Mouse (Mus musculus): ENCODE measurements at regions not wholly inside any gene's neighbourhood (a gene's known extent, or its start where the extent isn't known, plus 50 kb on each side); places are given as distances from the start of the nearest gene placed in this dataset.

GRCm38 (mm10) chr3:52797801-52798200 is 219.2 kb downstream of the Cog6 start:
- H3K4me3 ChIP-seq (replicated peaks; ENCODE audit: low read length): no peak overlapping the region
- no peak overlapping the region for H3K9ac ChIP-seq (replicated peaks; ENCODE audit: low read depth, low read length)
- WGBS: 26% methylated on average over 6 of the region's 6 CpGs
- no peaks in the 10 kb centered on the region for H3K4me1 ChIP-seq (replicated peaks; ENCODE audit: control insufficient read depth, insufficient read depth, low read length)
- H3K27me3 ChIP-seq (replicated peaks; ENCODE audit: control insufficient read depth, insufficient read depth, low read length): no peaks in the 10 kb centered on the region
- H3K4me2 ChIP-seq (ENCODE audit: low read length): no peak overlapping the region
- H3K36me3 ChIP-seq (ENCODE audit: control insufficient read depth, insufficient read depth): no peaks in the 10 kb centered on the region
- no peak overlapping the region for H3K27ac ChIP-seq (ENCODE audit: low read length)
- no peak for ATAC-seq
- no peaks in the 10 kb centered on the region for H3K9me3 ChIP-seq (ENCODE audit: control insufficient read depth, low read length)

- Histone ChIP-seq H3K27ac (ENCODE audit: low read length) (no peak overlapping the region), H3K9ac (replicated peaks; ENCODE audit: low read depth, low read length) (no peak overlapping the region), H3K4me3 (replicated peaks; ENCODE audit: low read length) (no peak overlapping the region), H3K27me3 (replicated peaks; ENCODE audit: control insufficient read depth, insufficient read depth, low read length) (no peaks in the 10 kb centered on the region), H3K9me3 (ENCODE audit: control insufficient read depth, low read length) (no peaks in the 10 kb centered on the region), H3K4me1 (replicated peaks; ENCODE audit: control insufficient read depth, insufficient read depth, low read length) (no peaks in the 10 kb centered on the region), H3K36me3 (ENCODE audit: control insufficient read depth, insufficient read depth) (no peaks in the 10 kb centered on the region), H3K4me2 (ENCODE audit: low read length) (no peak overlapping the region)
- 88% methylated on average over 4 of the region's 4 CpGs for WGBS
- ATAC-seq: no peak
These were observed 219.9 kb downstream of the Cog6 start for GRCm38 (mm10) chr3:52797164-52797563.

- Histone ChIP-seq H3K27me3 (replicated peaks; ENCODE audit: control insufficient read depth, insufficient read depth, low read length) (no peaks in the 10 kb centered on the region), H3K27ac (ENCODE audit: low read length) (no peak overlapping the region), H3K9ac (replicated peaks; ENCODE audit: low read depth, low read length) (no peak overlapping the region), H3K4me1 (replicated peaks; ENCODE audit: control insufficient read depth, insufficient read depth, low read length) (no peaks in the 10 kb centered on the region), H3K9me3 (ENCODE audit: control insufficient read depth, low read length) (no peaks in the 10 kb centered on the region), H3K36me3 (ENCODE audit: control insufficient read depth, insufficient read depth) (no peaks in the 10 kb centered on the region), H3K4me2 (ENCODE audit: low read length) (no peak overlapping the region), H3K4me3 (replicated peaks; ENCODE audit: low read length) (no peak overlapping the region)
- no peak for ATAC-seq
- 75% methylated on average over 3 of the region's 3 CpGs for WGBS
These were observed 222.8 kb downstream of the Cog6 start for GRCm38 (mm10) chr3:52794218-52794617.

- H3K36me3 ChIP-seq (ENCODE audit: control insufficient read depth, insufficient read depth): no peaks in the 10 kb centered on the region
- WGBS: 86% methylated on average over 3 of the region's 3 CpGs
- no peak for ATAC-seq
These were observed 224.2 kb downstream of the Cog6 start for GRCm38 (mm10) chr3:52792801-52793200.

GRCm38 (mm10) chr3:52792121-52792520 is 224.9 kb downstream of the Cog6 start:
- Histone ChIP-seq H3K4me1 (replicated peaks; ENCODE audit: control insufficient read depth, insufficient read depth, low read length) (no peaks in the 10 kb centered on the region), H3K36me3 (ENCODE audit: control insufficient read depth, insufficient read depth) (no peaks in the 10 kb centered on the region), H3K27me3 (replicated peaks; ENCODE audit: control insufficient read depth, insufficient read depth, low read length) (no peaks in the 10 kb centered on the region), H3K27ac (ENCODE audit: low read length) (no peak overlapping the region), H3K9ac (replicated peaks; ENCODE audit: low read depth, low read length) (no peak overlapping the region), H3K4me2 (ENCODE audit: low read length) (no peak overlapping the region), H3K9me3 (ENCODE audit: control insufficient read depth, low read length) (no peaks in the 10 kb centered on the region), H3K4me3 (replicated peaks; ENCODE audit: low read length) (no peak overlapping the region)
- WGBS: 48% methylated on average over 5 of the region's 5 CpGs
- ATAC-seq: no peak

More at GRCm38 (mm10) chr3:52792801-52793200, 224.2 kb downstream of the Cog6 start:
- Histone ChIP-seq H3K9ac (replicated peaks; ENCODE audit: low read depth, low read length) (no peak overlapping the region), H3K27me3 (replicated peaks; ENCODE audit: control insufficient read depth, insufficient read depth, low read length) (no peaks in the 10 kb centered on the region), H3K4me3 (replicated peaks; ENCODE audit: low read length) (no peak overlapping the region), H3K4me2 (ENCODE audit: low read length) (no peak overlapping the region), H3K9me3 (ENCODE audit: control insufficient read depth, low read length) (no peaks in the 10 kb centered on the region), H3K4me1 (replicated peaks; ENCODE audit: control insufficient read depth, insufficient read depth, low read length) (no peaks in the 10 kb centered on the region), H3K27ac (ENCODE audit: low read length) (no peak overlapping the region)

GRCm38 (mm10) chr3:52790942-52791341 is 226.1 kb downstream of the Cog6 start:
- no peak for ATAC-seq
- Histone ChIP-seq H3K27me3 (replicated peaks; ENCODE audit: control insufficient read depth, insufficient read depth, low read length) (no peaks in the 10 kb centered on the region), H3K4me3 (replicated peaks; ENCODE audit: low read length) (no peak overlapping the region), H3K36me3 (ENCODE audit: control insufficient read depth, insufficient read depth) (no peaks in the 10 kb centered on the region), H3K27ac (ENCODE audit: low read length) (no peak overlapping the region), H3K4me1 (replicated peaks; ENCODE audit: control insufficient read depth, insufficient read depth, low read length) (no peaks in the 10 kb centered on the region), H3K9ac (replicated peaks; ENCODE audit: low read depth, low read length) (no peak overlapping the region), H3K9me3 (ENCODE audit: control insufficient read depth, low read length) (no peaks in the 10 kb centered on the region), H3K4me2 (ENCODE audit: low read length) (no peak overlapping the region)
- 91% methylated on average over 2 of the region's 2 CpGs for WGBS

GRCm38 (mm10) chr3:52787964-52788760 is 228.9 kb downstream of the Cog6 start:
- no peaks in the 10 kb centered on the region for H3K27me3 ChIP-seq (replicated peaks; ENCODE audit: control insufficient read depth, insufficient read depth, low read length)
- no peak overlapping the region for H3K27ac ChIP-seq (ENCODE audit: low read length)
- ATAC-seq: no peak
- WGBS: 95% methylated on average over 10 of the region's 10 CpGs
- H3K9ac ChIP-seq (replicated peaks; ENCODE audit: low read depth, low read length): no peak overlapping the region
- H3K4me1 ChIP-seq (replicated peaks; ENCODE audit: control insufficient read depth, insufficient read depth, low read length): peaks cover 7% of the 10 kb centered on the region
- H3K9me3 ChIP-seq (ENCODE audit: control insufficient read depth, low read length): no peaks in the 10 kb centered on the region
- H3K4me3 ChIP-seq (replicated peaks; ENCODE audit: low read length): no peak overlapping the region
- no peaks in the 10 kb centered on the region for H3K36me3 ChIP-seq (ENCODE audit: control insufficient read depth, insufficient read depth)
- no peak overlapping the region for H3K4me2 ChIP-seq (ENCODE audit: low read length)

GRCm38 (mm10) chr3:52785595-52785994 is 231.4 kb downstream of the Cog6 start:
- H3K9me3 ChIP-seq (ENCODE audit: control insufficient read depth, low read length): no peaks in the 10 kb centered on the region
- H3K4me1 ChIP-seq (replicated peaks; ENCODE audit: control insufficient read depth, insufficient read depth, low read length): peaks cover 7% of the 10 kb centered on the region
- H3K36me3 ChIP-seq (ENCODE audit: control insufficient read depth, insufficient read depth): no peaks in the 10 kb centered on the region
- H3K4me2 ChIP-seq (ENCODE audit: low read length): no peak overlapping the region
- H3K9ac ChIP-seq (replicated peaks; ENCODE audit: low read depth, low read length): no peak overlapping the region
- no peak overlapping the region for H3K27ac ChIP-seq (ENCODE audit: low read length)
- WGBS: 66% methylated on average over 1 of the region's 1 CpGs
- H3K27me3 ChIP-seq (replicated peaks; ENCODE audit: control insufficient read depth, insufficient read depth, low read length): no peaks in the 10 kb centered on the region
- ATAC-seq: no peak
- H3K4me3 ChIP-seq (replicated peaks; ENCODE audit: low read length): no peak overlapping the region

GRCm38 (mm10) chr3:52784476-52784875 is 232.6 kb downstream of the Cog6 start:
- no peak overlapping the region for H3K27ac ChIP-seq (ENCODE audit: low read length)
- no peaks in the 10 kb centered on the region for H3K9me3 ChIP-seq (ENCODE audit: control insufficient read depth, low read length)
- no peaks in the 10 kb centered on the region for H3K36me3 ChIP-seq (ENCODE audit: control insufficient read depth, insufficient read depth)
- ATAC-seq: peak; percentile 89
- WGBS: 23% methylated on average over 7 of the region's 7 CpGs
- H3K4me2 ChIP-seq (ENCODE audit: low read length): no peak overlapping the region
- H3K9ac ChIP-seq (replicated peaks; ENCODE audit: low read depth, low read length): no peak overlapping the region
- H3K4me3 ChIP-seq (replicated peaks; ENCODE audit: low read length): no peak overlapping the region
- H3K27me3 ChIP-seq (replicated peaks; ENCODE audit: control insufficient read depth, insufficient read depth, low read length): no peaks in the 10 kb centered on the region
- H3K4me1 ChIP-seq (replicated peaks; ENCODE audit: control insufficient read depth, insufficient read depth, low read length): peaks cover 7% of the 10 kb centered on the region

- no peaks in the 10 kb centered on the region for H3K27me3 ChIP-seq (replicated peaks; ENCODE audit: control insufficient read depth, insufficient read depth, low read length)
- H3K27ac ChIP-seq (ENCODE audit: low read length): no peak overlapping the region
- no peak for ATAC-seq
- H3K4me1 ChIP-seq (replicated peaks; ENCODE audit: control insufficient read depth, insufficient read depth, low read length): peaks cover 7% of the 10 kb centered on the region
- no peaks in the 10 kb centered on the region for H3K36me3 ChIP-seq (ENCODE audit: control insufficient read depth, insufficient read depth)
- 71% methylated on average over 5 of the region's 5 CpGs for WGBS
- no peak overlapping the region for H3K9ac ChIP-seq (replicated peaks; ENCODE audit: low read depth, low read length)
- H3K9me3 ChIP-seq (ENCODE audit: control insufficient read depth, low read length): no peaks in the 10 kb centered on the region
- H3K4me3 ChIP-seq (replicated peaks; ENCODE audit: low read length): no peak overlapping the region
- H3K4me2 ChIP-seq (ENCODE audit: low read length): no peak overlapping the region
These were observed 234.5 kb downstream of the Cog6 start for GRCm38 (mm10) chr3:52782576-52782975.

Measured in forebrain, embryonic 16.5 days (tissue).